Mouse (Mus musculus): Measurements from ENCODE around the gene Ngly1.
A peak's percentile ranks its signal among the peaks of the same experiment; 100 is the strongest.

Ngly1 gene

DNA sequence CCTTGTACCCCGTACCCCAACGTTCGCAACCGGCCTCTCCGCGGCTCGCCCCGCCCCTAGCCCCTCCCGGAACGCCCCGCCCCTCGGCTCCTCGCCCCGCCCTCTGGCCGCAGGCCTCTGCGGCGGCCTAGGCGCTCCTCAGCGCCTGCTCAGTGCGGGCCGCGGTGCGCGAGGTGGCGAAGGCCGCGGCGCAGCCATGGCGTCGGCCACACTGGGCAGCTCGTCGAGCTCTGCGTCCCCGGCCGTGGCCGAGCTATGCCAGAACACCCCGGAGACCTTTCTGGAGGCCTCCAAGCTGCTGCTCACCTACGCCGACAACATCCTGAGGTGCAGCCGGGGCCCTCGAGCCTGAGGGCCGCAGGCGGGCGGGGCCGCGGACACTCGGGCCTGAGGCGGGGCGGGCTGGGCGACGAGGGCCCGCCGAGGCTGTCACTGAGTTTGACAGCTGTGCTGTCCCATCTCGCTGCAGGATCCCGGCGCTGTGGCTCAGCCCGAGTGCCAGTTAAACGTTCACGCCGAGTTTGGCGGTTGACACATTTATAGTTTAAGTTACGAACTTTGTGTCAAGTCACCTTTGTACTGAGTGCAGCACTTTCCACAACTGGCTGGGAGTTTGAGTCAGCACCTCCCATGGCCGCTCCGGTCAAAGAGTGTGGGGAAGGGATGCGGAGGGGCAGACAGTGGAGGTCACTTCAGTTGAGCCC lies at the start of gene Ngly1, which contains the start of gene Oxsm:
Ngly1 (plus strand) TSS at position 110 of the 704 bp plus-strand sequence.
Oxsm (minus strand) TSS at position 638 of the 704 bp plus-strand sequence.
- DNase-seq (ENCODE audit: low spot score) = peak; percentile 82

DNA sequence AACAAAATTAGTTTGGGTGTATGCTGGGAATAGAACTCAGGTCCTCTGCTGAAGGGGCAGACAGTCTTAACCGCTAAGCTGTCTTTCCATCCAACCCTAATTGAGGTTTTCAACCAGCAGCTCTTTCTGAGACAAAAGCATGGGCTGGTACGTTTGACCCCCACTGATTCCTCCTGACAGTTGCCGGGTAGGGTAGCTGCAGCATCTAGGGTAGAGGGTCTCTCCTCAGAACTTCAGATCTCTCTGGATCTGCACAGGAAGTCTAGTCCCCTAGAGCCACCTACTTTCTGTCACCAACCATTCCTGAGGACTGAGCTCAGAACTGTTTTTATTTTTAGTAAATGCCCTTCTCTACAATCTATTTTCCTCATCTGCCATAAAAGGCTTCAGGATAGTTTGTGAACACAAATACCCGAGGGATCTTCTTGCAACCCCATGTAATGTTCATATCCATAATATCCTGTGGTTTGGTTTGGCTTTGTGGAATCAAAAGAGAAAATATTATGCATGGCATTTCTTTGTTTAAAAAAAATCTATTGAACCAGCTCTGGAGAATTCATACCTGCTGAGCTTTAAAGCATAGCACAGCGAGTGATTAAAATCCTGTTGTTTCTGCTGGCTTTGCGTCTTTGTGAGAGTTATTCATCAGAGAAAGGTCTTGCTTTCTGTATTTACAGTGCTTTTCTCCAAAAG lies 48.7 kb upstream of the Ngly1 start:
- DNase-seq (ENCODE audit: low spot score) = no peak

DNA sequence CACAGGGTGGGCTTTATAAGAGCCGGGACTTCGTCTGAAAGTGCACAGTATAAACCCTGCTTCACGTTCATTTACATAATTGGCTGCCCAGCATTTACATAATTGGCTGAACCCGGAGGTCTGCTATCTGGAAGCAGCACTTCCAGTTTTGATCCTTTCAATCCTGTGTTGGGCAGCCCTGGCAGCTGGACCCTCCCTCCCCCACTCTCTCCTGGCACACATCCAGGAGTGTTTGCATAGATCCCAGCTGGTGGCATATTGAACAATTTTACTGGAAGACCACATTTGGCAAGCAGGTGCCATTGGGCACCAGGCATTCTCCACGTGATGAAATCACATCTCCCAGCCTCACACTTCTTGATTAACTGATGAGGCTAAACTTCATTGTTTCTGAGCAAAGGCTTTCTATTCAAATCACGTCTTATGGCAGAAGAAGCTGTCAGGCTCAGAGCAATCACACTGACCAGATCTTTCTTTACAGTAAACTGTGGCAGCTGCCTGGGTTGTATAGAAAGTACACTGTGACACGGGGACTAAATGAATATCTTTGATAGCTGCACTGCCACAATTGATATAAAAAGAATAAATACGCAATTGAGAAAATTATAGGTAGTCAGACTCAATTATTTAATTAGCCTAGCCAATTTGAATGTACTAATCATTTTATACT lies 48.0 kb upstream of the Ngly1 start:
- peak; percentile 12 for DNase-seq (ENCODE audit: low spot score)

DNA sequence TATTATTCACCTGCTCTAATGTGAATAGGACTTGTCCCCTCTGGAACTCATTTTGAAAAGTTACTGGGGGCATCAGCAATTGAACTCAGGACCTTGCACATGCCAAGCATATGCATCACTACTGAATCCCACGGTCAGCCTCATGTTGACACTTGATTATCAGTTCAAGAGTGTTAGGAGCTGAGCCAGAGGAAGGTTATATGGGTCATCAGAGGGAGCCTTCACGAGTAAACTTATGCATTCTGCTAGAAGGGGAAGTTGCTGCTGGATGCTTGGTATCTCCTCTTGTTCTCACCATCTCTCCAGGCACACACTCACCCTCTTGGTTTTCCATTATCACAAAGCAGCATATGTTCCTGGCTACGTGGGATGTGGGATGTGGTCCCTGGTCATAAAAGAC lies 47.4 kb upstream of the Ngly1 start:
- DNase-seq (ENCODE audit: low spot score) = no peak

DNA sequence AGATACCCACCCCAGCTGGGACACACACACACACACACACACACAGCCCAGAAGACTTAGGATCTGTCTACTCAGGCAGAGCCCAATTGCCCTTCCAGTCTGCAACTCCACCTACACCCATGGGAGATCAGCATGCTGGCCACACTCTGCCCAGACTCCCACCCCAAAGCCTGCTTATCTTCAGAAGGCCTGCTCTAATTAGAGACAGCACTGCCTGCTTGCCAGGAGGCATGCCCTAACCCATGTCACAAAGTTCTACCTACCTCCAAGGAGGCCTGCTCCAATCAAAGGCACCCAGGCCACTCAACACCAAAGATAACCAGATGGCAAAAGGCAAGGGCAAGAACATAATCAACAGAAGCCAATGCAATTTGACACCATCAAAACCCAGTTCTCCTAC lies 41.4 kb upstream of the Ngly1 start:
- no peak for DNase-seq (ENCODE audit: low spot score)

DNA sequence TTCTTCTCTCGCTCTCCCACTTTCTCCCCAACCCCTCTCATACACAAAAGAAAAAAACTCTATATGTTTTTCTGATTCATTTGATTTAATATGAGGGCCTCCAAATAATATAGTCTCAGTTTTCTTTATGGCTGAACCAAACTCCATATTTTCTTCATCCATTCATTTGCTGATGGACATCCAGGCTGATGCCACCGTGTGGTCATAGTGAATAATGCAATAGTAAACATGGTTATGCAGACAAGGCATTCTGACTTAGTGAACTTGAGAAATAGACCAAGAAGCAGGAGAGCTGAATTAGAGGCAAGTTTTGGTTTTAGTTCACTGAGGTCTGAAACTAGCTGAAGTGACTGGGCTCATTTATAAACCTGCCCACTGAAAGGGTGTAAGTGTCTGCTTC lies 30.1 kb upstream of the Ngly1 start:
- no peak for DNase-seq (ENCODE audit: low spot score)

DNA sequence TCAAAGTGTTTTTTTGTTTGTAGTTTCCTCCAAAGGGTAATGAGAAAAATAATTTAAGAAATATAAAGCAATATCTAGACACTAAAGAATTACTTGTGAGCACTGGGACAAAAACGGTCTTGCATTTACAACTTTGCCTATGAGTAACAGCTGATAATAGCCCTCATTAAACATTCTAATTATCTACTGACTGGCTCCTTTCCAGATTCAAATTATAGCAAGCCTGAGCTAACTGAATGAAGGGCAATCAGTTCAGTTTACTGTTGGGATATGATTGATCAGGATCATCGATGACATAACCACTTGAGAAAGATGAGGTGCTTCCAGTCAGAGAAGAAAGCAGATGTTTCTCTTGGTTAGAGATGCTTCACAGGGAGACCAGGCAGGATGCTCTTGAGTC lies 19.7 kb upstream of the Ngly1 start:
- no peak for DNase-seq (ENCODE audit: low spot score)

DNA sequence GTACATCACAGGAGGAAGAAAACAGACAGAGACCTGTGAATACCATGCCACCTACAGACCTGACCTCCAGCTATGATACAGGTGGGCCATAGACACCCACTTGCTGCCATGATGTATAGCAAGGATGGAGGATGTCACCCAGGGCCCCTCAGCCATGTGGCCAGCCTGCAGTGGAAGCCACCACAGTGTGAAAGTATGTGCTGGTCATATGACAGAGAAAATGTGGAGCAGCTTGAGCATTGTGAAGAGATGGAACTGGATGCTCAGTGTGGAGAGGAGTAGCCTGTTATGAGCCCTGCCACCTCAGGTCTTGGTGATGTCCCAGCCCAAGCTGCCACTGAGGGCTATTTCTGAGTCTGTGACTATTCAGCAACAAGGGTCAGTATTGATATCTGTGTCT lies 18.5 kb upstream of the Ngly1 start:
- DNase-seq (ENCODE audit: low spot score) = no peak

DNA sequence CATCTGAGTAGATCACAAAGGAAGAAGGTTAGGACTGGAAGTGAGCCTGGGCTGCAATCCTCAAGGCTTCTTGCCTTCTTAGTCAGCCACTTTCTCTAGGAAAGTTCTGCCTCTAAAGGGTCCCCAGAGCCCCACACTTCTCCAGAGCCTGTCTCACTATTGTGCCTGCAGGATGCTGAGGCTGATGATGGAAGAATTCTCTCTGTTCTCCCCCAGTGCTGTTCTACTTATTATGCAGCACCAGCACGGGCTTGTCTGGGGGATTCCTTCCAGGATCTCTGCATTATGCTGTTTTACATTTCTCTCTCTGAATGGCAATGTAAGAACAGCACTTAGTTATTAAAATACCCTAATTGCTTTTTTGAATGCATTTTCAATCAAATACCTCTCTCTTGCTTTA lies 15.6 kb upstream of the Ngly1 start:
- no peak for DNase-seq (ENCODE audit: low spot score)

DNA sequence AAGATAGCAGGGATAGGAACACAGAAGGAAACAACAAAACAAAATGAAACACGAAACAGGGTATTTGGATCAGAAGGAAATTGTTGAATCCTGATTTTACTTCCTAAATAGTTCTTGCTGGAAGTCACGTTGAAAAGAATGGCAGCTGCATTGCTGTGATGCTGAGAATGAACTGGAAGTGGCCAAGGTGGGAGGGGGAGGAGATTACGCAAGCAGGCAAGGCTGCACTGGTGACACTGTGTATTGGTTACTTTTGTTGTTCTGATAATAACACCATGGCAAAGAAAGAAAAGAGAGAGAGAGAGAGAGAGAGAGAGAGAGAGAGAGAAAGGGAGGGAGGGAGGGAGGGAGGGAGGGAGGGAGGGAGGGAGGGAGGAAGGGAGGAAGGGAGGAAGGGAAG lies 12.6 kb upstream of the Ngly1 start:
- DNase-seq (ENCODE audit: low spot score) = no peak

DNA sequence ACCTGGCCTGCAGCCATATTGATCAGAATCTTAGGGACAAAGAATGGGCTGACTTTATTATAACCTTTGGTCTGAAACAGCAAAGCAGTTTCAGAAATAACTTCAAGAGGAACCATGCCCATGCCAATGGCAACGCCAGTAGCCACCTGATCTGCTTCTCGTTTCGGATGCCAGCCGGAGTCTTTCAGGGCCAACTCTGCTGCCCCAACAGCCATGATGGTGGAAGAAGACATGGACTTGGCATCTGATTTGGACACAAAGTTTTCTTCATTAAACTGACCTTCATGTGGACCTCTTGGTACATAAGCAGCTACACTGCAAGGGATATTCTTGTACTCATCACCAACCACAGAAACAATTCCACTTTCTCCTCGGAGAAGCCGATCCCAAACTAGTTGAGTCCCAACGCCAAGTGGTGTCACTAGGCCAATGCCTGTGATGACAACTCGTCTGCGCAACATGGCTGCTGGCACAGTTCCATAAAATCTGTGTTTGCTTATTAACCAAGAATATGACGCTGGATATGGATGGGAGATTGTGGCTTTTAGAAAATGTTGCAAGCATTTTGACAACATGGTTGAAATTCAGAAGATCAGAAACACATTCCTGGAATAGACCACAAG lies 6.8 kb upstream of the Ngly1 start:
- no peak for DNase-seq (ENCODE audit: low spot score)

DNA sequence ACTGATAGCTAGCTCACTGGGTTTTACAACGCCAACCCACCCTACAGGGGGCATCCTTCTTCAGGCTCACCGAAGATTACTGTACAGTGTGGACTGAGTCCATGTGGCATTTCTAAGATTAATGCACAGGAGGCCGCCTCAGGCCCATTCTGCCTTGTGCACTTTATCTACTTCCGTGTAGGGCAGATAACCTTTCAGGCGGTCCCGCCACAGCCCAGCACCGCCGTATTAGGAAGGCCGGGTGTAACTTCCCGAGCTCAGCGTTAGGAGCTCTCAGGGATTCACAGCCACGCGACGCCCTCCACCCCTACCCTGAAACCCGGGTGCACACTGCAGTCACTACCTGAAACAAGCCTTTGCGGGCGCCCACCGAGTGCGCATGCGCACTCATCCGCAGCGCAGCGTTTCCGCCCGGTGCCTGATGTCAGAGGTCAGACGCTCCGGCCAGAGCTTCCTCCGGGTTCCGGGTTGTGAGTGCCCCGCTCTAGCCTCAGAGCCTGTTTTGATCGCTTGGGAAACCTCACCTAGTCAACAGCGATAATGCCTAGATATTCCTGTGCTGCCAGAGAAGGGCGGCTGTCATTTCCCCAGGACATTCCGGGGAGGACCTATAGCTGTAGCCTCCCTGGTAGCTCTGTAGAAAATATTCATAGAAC lies 6.0 kb upstream of the Ngly1 start:
- peak; percentile 86 for DNase-seq (ENCODE audit: low spot score)

DNA sequence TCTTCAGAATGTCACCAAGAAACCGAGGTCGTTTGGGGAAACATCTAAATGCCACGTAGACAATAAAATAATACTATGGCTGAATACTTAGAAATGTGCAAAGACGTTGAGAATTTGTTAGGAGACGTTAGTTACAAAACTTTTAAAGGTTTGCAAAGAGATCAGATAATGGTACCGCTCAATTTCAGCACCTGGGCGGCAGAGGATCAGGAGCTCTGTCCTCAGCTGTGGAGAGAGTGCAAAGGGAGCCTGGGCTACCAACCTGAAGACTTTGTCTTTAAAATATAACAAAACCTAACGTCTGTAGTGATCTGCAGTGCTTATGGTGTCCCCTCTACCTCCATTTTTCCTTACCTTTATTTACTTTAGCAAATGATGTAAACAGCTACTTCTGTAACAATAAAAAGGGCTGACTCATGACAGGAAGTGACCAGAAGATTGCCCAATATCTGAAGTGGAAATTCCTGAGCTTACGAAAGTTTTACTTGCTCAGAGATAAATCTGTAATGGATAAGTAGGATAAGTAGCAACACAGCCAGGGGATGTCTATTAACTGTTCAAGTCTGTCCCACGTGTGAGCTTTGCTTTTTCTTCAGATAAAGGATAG lies 5.4 kb upstream of the Ngly1 start:
- DNase-seq (ENCODE audit: low spot score) = no peak

DNA sequence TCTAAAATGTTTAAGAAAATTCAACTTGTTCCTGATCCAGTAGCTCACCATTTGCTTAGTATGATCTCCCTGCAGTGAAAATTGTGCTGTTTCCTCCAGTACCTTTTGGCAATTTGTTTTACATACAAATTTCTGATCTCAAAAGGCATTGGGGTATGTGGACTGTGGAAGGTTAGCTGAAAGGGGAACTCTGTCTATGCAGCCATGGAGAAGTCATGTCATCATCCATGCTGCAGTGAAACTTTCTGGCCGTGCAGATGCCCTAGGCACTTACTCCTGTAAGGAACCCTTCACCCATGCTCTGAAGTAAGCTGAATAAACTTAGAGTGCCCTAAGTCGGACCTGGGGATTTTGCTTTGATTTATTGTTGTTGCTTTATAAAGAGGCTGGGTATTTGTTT lies 4.7 kb upstream of the Ngly1 start:
- DNase-seq (ENCODE audit: low spot score) = no peak

DNA sequence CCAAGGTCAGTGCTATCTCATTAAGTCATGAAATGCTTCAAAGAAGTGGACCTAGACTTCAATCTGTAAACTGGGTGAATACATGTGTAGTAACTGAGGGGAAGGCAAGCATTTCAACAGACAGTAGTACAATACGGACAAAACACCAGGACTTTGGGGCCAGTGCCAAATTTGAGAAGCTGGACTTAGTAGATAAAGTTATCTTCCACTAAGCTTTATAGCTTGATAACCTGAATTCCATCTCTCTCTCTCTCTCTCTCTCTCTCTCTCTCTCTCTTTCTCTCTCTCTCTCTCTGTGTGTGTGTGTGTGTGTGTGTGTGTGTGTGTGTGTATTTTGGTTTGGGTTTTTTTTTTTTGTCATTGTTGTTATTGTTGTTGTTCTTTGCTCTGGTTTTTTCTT lies 4.0 kb upstream of the Ngly1 start:
- DNase-seq (ENCODE audit: low spot score) = no peak

DNA sequence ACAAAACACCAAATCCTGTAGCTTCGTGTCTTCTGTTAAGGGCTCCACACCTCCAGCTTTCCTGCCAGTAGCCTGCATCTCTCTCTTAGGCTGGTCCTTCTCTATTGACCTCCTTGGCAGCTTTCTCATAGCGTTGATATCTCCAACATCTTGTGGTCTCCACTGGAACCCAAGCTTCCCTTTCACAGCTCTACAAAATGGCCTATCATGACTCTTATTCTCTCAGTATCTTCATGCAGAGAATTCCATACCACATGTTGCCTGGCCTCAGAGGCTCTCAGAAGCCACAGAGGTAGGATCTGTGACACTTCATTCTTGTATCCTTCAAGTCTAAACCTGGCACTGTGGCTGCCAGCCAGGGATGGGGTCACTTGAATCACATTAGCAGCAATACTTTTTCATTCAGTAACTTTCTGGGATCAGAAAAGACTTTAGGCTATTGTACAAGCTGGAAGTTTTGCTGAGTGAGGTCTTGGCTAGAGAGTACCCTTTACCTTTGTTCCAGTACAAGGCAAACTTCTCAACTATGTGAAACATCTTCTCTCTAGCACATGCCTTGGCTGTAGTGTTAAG lies 2.7 kb upstream of the Ngly1 start:
- DNase-seq (ENCODE audit: low spot score) = no peak

DNA sequence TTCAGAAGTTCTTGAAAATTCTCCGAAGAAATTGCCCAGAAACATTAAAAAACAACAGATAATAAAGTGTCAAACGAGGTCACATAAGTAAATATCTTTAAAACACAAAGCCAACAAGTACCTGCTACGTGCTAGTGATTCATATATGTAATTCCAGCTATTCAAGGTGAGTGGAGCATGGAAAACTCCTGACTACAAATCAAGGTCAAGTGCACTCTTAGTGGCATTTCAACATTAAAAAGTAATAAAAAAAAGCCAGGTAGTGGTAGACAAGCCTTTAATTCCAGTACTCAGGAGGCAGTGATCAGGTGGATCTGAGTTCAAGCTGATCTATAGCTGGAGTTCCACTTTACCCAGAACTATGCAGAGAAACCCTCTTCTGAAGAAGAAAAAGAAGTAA lies 945 bp upstream of the Ngly1 start:
- no peak for DNase-seq (ENCODE audit: low spot score)

DNA sequence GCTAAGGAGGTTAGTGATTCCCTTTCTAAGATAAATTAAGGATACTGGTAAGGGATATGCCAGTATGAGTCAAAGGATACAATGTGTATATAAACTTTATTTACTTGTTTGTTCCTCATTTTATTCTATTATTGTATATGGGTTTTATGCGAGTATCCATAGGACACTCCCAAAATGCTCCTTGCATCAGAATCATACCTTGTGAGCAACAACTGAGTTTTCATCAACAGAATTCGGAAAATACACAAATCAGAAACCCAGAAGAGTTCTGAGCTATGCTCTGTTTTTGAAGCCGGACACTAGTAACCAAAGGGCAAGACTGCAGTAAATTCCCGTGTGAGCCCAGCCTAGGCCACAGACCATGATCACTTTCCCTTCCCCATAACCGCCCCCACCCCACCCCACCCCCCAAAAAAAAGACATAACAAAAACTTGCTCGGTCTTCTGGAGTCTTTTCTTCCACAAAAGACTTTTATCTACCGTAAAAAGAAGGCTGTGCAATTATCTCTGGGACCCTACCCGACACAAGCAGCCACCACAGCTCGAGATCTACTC lies 400 bp upstream of the Ngly1 start:
- no peak for DNase-seq (ENCODE audit: low spot score)

DNA sequence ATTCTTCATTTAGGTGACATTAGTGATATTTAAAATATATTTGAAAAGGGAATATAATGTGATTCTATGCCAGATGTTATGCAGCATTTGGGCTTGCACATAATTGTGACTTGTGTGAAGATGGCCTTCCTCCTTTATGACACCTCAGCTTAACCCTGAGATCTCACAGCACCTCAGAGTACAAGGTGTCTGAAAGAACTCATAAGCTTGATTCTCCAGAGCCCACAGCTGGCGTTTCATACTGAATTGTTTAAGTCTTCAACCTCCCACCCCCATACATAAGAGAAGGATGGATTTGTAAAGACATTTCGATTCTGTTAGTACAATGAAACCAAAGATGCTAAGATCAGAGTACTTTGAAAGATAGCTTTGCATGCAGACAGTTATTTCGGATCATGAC lies 1.0 kb downstream of the Ngly1 start:
- no peak for DNase-seq (ENCODE audit: low spot score)

DNA sequence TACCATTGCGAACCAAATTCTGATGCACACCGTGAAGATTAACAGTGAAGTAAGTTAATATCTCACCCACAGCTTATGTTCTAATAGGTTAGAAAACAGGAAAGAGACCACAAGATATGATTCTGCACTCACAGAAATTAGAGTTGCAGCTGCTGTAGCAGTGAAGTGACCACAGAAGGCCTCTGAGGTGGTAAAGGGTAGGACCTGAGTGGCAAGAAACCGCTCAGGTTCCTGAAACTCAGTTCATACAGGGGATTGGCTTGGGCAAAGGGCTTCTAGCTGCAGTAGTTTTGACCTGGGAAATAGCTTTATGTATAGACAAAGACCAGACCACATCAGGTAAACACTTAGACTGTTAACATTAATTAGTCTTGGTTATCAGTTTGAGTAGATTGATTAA lies 6.7 kb downstream of the Ngly1 start:
- no peak for DNase-seq (ENCODE audit: low spot score)

DNA sequence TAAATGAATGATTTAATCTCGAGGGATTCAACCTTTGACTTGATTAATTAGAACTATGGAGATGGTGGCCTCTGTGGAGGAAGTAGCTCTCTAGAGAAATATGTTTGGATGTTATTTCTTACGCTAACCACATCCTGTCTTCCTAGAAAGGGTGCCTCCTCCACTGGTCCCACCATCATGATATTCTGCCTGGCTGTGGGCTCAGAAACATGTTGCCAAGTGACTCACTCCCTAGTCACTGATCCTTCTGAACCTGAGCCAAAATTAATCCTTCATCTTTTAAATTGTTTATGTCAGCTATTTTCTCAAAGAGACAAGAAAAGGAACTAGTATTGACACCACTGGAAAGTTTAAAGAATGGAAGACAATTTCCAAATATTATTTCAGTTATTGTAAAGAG lies 7.1 kb downstream of the Ngly1 start:
- DNase-seq (ENCODE audit: low spot score) = no peak
